Mouse (Mus musculus) CH12.LX (cell line): ENCODE measurements around the gene Fam241b. TPM values are rescaled to one million over a fixed set of nuclear protein-coding genes. Genes with fewer than 3 reads are reported as not detected.

Source experiments
- DNase-seq: peaks from one replicate; pipeline ENCODE4 v3.0.0-alpha.2; 2013; ENCODE audit errors: extremely low read depth
- H3K27ac ChIP-seq: 2 replicates; pipeline ENCODE4 v1.5.1; 2012; ENCODE audit warnings: low read depth, mild to moderate bottlenecking, control low read depth, moderate library complexity; ENCODE audit not compliant: insufficient read depth
- H3K27me3 ChIP-seq: replicated peaks from 2 replicates; pipeline ENCODE3; 2012; ENCODE audit warnings: inconsistent platforms
- H3K36me3 ChIP-seq, 2 experiments: replicated peaks in 1 of 2; 2 replicates each; pipeline versions ENCODE3 to v1.6.1; 2012; ENCODE audit warnings: inconsistent platforms in 1 of 2, low read length in 1 of 2, mild to moderate bottlenecking in 1 of 2, mixed read lengths in 1 of 2, moderate library complexity in 1 of 2; ENCODE audit not compliant: control insufficient read depth in 1 of 2, insufficient read depth in 1 of 2
- H3K4me1 ChIP-seq, 2 experiments: 2 replicates each; pipeline ENCODE4 v1.6.1; 2012; ENCODE audit warnings: inconsistent platforms in 1 of 2, moderate library complexity in 1 of 2; ENCODE audit not compliant: insufficient read depth in 2 of 2, control insufficient read depth in 1 of 2
- H3K4me2 ChIP-seq: 2 replicates; pipeline ENCODE4 v1.6.1; 2012; ENCODE audit warnings: low read depth, mild to moderate bottlenecking, control low read depth; ENCODE audit not compliant: poor library complexity, insufficient read depth, severe bottlenecking
- H3K4me3 ChIP-seq, 3 experiments: fragments of 150-350 bp in 1 of 3; sonication (generic) in 1 of 3; replicated peaks in 1 of 3; 2 replicates each; pipeline versions ENCODE3 to v1.5.1; 2011 to 2012; ENCODE audit warnings: low read depth in 2 of 3, low read length in 2 of 3, mild to moderate bottlenecking in 2 of 3, moderate library complexity in 2 of 3, control low read depth in 1 of 3, improper control_type of control experiment in 1 of 3, inconsistent platforms in 1 of 3, mixed read lengths in 1 of 3; ENCODE audit not compliant: poor library complexity in 1 of 3
- H3K79me2 ChIP-seq: replicated peaks from 2 replicates; pipeline ENCODE4 v1.6.1; 2012; ENCODE audit warnings: mild to moderate bottlenecking, moderate library complexity; ENCODE audit not compliant: control insufficient read depth, poor library complexity, insufficient read depth, severe bottlenecking; ENCODE audit errors: extremely low read depth
- H3K9ac ChIP-seq: 2 replicates; pipeline ENCODE4 v1.6.1; 2012; ENCODE audit warnings: low read depth, mild to moderate bottlenecking, control low read depth, moderate library complexity; ENCODE audit not compliant: insufficient read depth
- H3K9me3 ChIP-seq: replicated peaks from 2 replicates; pipeline ENCODE3; 2012; ENCODE audit warnings: low read length, inconsistent platforms, mixed read lengths
- CHD2 ChIP-seq: IDR thresholded peaks from 2 replicates; pipeline ENCODE4 v1.6.1; 2011; ENCODE audit warnings: low read length, improper control_type of control experiment
- CTCF ChIP-seq, 2 experiments: IDR thresholded peaks in 1 of 2; conservative IDR thresholded peaks in 1 of 2; 2 replicates each; pipeline ENCODE4 v1.5.1; 2011 to 2012; ENCODE audit warnings: low read depth in 2 of 2, low read length in 2 of 2, improper control_type of control experiment in 1 of 2, inconsistent platforms in 1 of 2, mild to moderate bottlenecking in 1 of 2, moderate library complexity in 1 of 2
- E2F4 ChIP-seq: IDR thresholded peaks from 2 replicates; pipeline ENCODE4 v1.6.1; 2011; ENCODE audit warnings: low read depth, low read length, improper control_type of control experiment; ENCODE audit not compliant: insufficient replicate concordance
- EP300 ChIP-seq: IDR thresholded peaks from 2 replicates; pipeline ENCODE4 v1.6.1; 2011; ENCODE audit warnings: low read length, improper control_type of control experiment
- ETS1 ChIP-seq: conservative IDR thresholded peaks from 2 replicates; pipeline ENCODE4 v1.6.1; 2012; ENCODE audit warnings: low read depth, mild to moderate bottlenecking, inconsistent platforms, low read length, improper control_type of control experiment, moderate library complexity
- IRF4 ChIP-seq: IDR thresholded peaks from 2 replicates; pipeline ENCODE4 v1.6.1; 2014; ENCODE audit warnings: low read depth, mild to moderate bottlenecking, inconsistent platforms, low read length, improper control_type of control experiment
- KAT2A ChIP-seq: IDR thresholded peaks from 2 replicates; pipeline ENCODE4 v1.6.1; 2012; ENCODE audit warnings: low read length, improper control_type of control experiment, inconsistent platforms; ENCODE audit not compliant: insufficient replicate concordance
- MAX ChIP-seq: IDR thresholded peaks from 2 replicates; pipeline ENCODE4 v1.6.1; 2011; ENCODE audit warnings: low read length, improper control_type of control experiment
- MAZ ChIP-seq: IDR thresholded peaks from 2 replicates; pipeline ENCODE4 v1.6.1; 2012; ENCODE audit warnings: low read depth, mild to moderate bottlenecking, inconsistent platforms, low read length, improper control_type of control experiment, moderate library complexity
- MEF2A ChIP-seq: IDR thresholded peaks from 2 replicates; pipeline ENCODE4 v1.6.1; 2014; ENCODE audit warnings: low read depth, mild to moderate bottlenecking, inconsistent platforms, low read length, improper control_type of control experiment, borderline replicate concordance
- NRF1 ChIP-seq: IDR thresholded peaks from 2 replicates; pipeline ENCODE4 v1.6.1; 2014; ENCODE audit warnings: low read depth, mild to moderate bottlenecking, inconsistent platforms, low read length, improper control_type of control experiment, moderate library complexity
- PAX5 ChIP-seq: IDR thresholded peaks from 2 replicates; pipeline ENCODE4 v1.6.1; 2012; ENCODE audit warnings: low read length, inconsistent platforms, mixed read lengths
- POLR2A ChIP-seq: IDR thresholded peaks from 2 replicates; pipeline ENCODE4 v1.6.1; 2011; ENCODE audit warnings: low read depth, mild to moderate bottlenecking, improper control_type of control experiment, low read length
- RCOR1 ChIP-seq: conservative IDR thresholded peaks from 2 replicates; pipeline ENCODE4 v1.6.1; 2012; ENCODE audit warnings: low read depth, mild to moderate bottlenecking, inconsistent platforms, low read length, improper control_type of control experiment
- SIN3A ChIP-seq: IDR thresholded peaks from 2 replicates; pipeline ENCODE4 v1.6.1; 2012; ENCODE audit warnings: low read length, improper control_type of control experiment, inconsistent platforms
- SMC3 ChIP-seq: IDR thresholded peaks from 2 replicates; pipeline ENCODE4 v1.6.1; 2011; ENCODE audit warnings: low read depth, low read length, improper control_type of control experiment
- TBP ChIP-seq: conservative IDR thresholded peaks from 2 replicates; pipeline ENCODE4 v1.6.1; 2011; ENCODE audit warnings: low read depth, low read length, improper control_type of control experiment
- TCF12 ChIP-seq: IDR thresholded peaks from 2 replicates; pipeline ENCODE4 v1.6.1; 2014; ENCODE audit warnings: low read depth, mild to moderate bottlenecking, inconsistent platforms, low read length, improper control_type of control experiment
- USF1 ChIP-seq: IDR thresholded peaks from 2 replicates; pipeline ENCODE4 v1.6.1; 2014; ENCODE audit warnings: low read depth, mild to moderate bottlenecking, inconsistent platforms, low read length, improper control_type of control experiment
- USF2 ChIP-seq: conservative IDR thresholded peaks from 2 replicates; pipeline ENCODE4 v1.6.1; 2011; ENCODE audit warnings: low read depth, low read length, improper control_type of control experiment
- ZC3H11A ChIP-seq: IDR thresholded peaks from 2 replicates; pipeline ENCODE4 v1.6.1; 2012; ENCODE audit warnings: low read depth, mild to moderate bottlenecking, inconsistent platforms, low read length, improper control_type of control experiment
- ZKSCAN1 ChIP-seq: IDR thresholded peaks from 2 replicates; pipeline ENCODE4 v1.6.1; 2012; ENCODE audit warnings: low read depth, inconsistent platforms, low read length, improper control_type of control experiment, borderline replicate concordance
- ZMIZ1 ChIP-seq: IDR thresholded peaks from 2 replicates; pipeline ENCODE4 v1.6.1; 2012; ENCODE audit warnings: low read depth, mild to moderate bottlenecking, inconsistent platforms, low read length, improper control_type of control experiment
- ZNF384 ChIP-seq: IDR thresholded peaks from 2 replicates; pipeline ENCODE4 v1.6.1; 2012; ENCODE audit warnings: low read depth, low read length, improper control_type of control experiment, inconsistent platforms
- dilution Hi-C: fragments of 300-500 bp; cut with MboI; formaldehyde crosslinking; loops from 2 replicates; pipeline ENCODE4 v1.14.3; 2020; ENCODE audit warnings: low sequenced_read_pairs; ENCODE audit not compliant: extremely low pct_unique_long_range_greater_than_20kb, extremely low pct_ligation_motif_present
- in situ Hi-C: fragments of 300-500 bp; cut with MboI; formaldehyde crosslinking; loops from 3 replicates; pipeline ENCODE4 v1.14.3; 2019; ENCODE audit warnings: low sequenced_read_pairs, low pct_ligation_motif_present, low pct_unique_long_range_greater_than_20kb, mixed read lengths
- polyA plus RNA-seq: library from polyadenylated mRNA; unstranded; fragments of >175 nt; gene quantifications from 2 replicates; pipeline ENCODE4 v1.2.1, GENCODE M21; 2012; ENCODE audit warnings: low read depth; ENCODE audit not compliant: insufficient read length
- total RNA-seq, 2 experiments: library from RNA; depleted of rRNA; stranded (reverse); fragments of 300-350 nt in 1 of 2; fragments of >200 nt in 1 of 2; gene quantifications; 2 replicates each; pipeline ENCODE4 v1.2.3; 2012 to 2014

Gene Fam241b
- total RNA-seq (2012; rRNA removed) (0.21 and 0.38 TPM in 2 replicates), total RNA-seq (2014; rRNA removed) (0.28 TPM in 1 of 2 replicates, not detected in the other), polyA plus RNA-seq (not detected in 2 replicates)

DNA sequence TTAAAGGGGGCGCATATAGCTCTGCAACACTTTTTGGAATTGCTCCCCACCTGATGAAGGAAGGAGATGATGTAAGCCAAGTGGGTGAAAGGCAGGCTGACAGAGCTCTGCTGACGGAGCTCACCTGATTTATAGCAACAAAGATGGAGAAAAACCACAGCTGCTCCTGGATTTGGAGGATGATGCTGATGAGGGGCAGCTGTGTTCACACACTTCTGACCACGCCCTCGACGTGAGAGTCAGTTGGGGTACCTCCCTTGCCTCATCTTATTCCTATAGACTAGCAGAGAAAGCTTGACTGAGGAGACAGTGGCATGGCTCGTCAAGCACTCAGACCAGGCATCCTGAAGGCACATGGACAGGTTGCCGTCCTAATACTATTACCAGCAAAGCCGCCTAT lies at the start of gene Fam241b:
Fam241b (minus strand) TSS at position 101 of the 400 bp plus-strand sequence.
- dilution Hi-C loops (no loop called here), in situ Hi-C loops (no loop called here)
- Histone ChIP-seq H3K36me3 (no peaks in the 10 kb centered on the region), H3K4me3 (no peak within 1 kb of the TSS), H3K27me3 (peaks cover 69% of the 10 kb centered on the region), H3K27ac (no peak within 1 kb of the TSS), H3K9me3 (no peaks in the 10 kb centered on the region), H3K79me2 (no peaks in the 10 kb centered on the region), H3K4me2 (no peak within 1 kb of the TSS), H3K9ac (no peak within 1 kb of the TSS), H3K4me1 (no peaks in the 10 kb centered on the region)
- DNase-seq: no peak
- TF ChIP-seq IRF4 (no peak), E2F4 (no peak), KAT2A (no peak), SIN3A (no peak), USF1 (no peak), ZMIZ1 (no peak), MAX (no peak), NRF1 (no peak), EP300 (no peak), MEF2A (no peak), SMC3 (no peak), ZKSCAN1 (no peak), ETS1 (no peak)

DNA sequence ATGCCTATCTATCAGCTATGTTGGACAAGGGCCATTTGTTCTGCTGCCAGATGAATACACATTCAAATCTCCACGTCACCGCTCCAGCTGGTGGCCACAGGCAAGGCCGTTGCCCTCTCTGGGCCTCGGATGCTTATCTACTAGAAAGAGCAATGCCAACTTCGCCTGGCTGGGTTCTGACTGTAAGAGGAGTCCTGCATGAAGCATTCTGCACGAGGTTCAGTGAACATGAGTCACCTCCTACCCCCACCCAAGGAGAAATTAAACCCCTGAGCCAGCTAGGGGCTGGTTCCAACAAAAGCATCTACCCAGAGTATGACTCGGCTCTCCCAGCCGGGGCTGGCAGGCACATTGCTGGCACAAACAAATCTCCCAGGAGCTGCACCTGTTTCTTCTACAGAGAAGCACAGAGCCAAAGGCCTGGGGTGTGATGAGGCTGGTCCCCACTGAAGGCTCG lies 49.0 kb upstream of the Fam241b start:
- TF ChIP-seq SIN3A (no peak), ZNF384 (no peak), ZC3H11A (no peak), PAX5 (no peak), ZKSCAN1 (no peak), POLR2A (no peak), KAT2A (no peak), TBP (no peak), EP300 (no peak), MEF2A (no peak), NRF1 (no peak), SMC3 (no peak), IRF4 (no peak), USF2 (no peak), CTCF (conservative IDR thresholded peaks at IDR 0.05 in 1 of 2, IDR thresholded peaks at IDR 0.05 in 1 of 2; ENCODE audit: low read depth in 2 of 2, low read length in 2 of 2) (no peak), MAZ (no peak), TCF12 (no peak), CHD2 (no peak), RCOR1 (no peak)
- Histone ChIP-seq H3K4me2 (no peak overlapping the region), H3K9me3 (no peaks in the 10 kb centered on the region), H3K36me3 (no peaks in the 10 kb centered on the region), H3K4me3 (no peak overlapping the region), H3K4me1 (peaks cover 0 to 17% of the 10 kb centered on the region in 2 experiments; a peak in 2 of 4 replicates), H3K9ac (no peak overlapping the region), H3K27ac (no peak overlapping the region), H3K27me3 (peaks cover 94% of the 10 kb centered on the region), H3K79me2 (no peaks in the 10 kb centered on the region)
- dilution Hi-C loops (no loop called here), in situ Hi-C loops (no loop called here)
- no peak for DNase-seq
